ENCODE assay signal across 11 mouse cellular contexts in genomic region chr4:123053179-123053578, GRCm38 (mm10). TPM values are rescaled to one million over a fixed set of nuclear protein-coding genes. Genes with fewer than 3 reads are reported as not detected.
DNase-seq lines count a peak whose midpoint lies in the region; ATAC-seq lines count a peak whose summit lies in the region.
"Had no signal": no experiment of that assay in that cellular context is flagged by ENCODE, and none has a peak within 500 bp of the region (broad histone marks: within the 10 kb centered on the region; RNA-seq: fewer than 3 reads in every experiment).

No protein-coding gene starts in this region.

- H3K27me3 ChIP-seq in hindbrain, embryonic 14.5 days (ENCODE audit: control insufficient read depth, insufficient read depth, low read length) = no peaks in the 10 kb centered on the region
- H3K27me3 ChIP-seq: embryonic facial prominence, embryonic 12.5 days; lung, embryonic 15.5 days; Patski had no signal

- H3K9ac ChIP-seq in hindbrain, embryonic 14.5 days = no peak overlapping the region
- H3K9ac ChIP-seq: embryonic facial prominence, embryonic 12.5 days; lung, embryonic 15.5 days had no signal

- DNase-seq in embryo, embryonic 11 days = peak; percentile 34
- peak; percentile 52 for DNase-seq in hindbrain, embryonic 14.5 days (ENCODE audit: low spot score)
- DNase-seq in left cerebral cortex, postnatal 4 days = peak; percentile 82
- DNase-seq in right cerebral cortex, postnatal 36 days (ENCODE audit: low spot score in 2 of 2) = peak; percentile 58 to 62
- DNase-seq in urinary bladder, postnatal 36 days (ENCODE audit: low spot score in 2 of 2) = no peak
- no peak for DNase-seq in thymus, postnatal 4 days
- no peak for DNase-seq in spleen, adult 12 weeks (ENCODE audit: low spot score)

- WGBS in hindbrain, embryonic 14.5 days = 27% methylated on average over 11 of the region's 11 CpGs

- peak overlapping the region; percentile 48 for H3K27ac ChIP-seq in hindbrain, embryonic 14.5 days
- H3K27ac ChIP-seq: embryonic facial prominence, embryonic 12.5 days; lung, embryonic 15.5 days had no signal

- peaks cover 21% of the 10 kb centered on the region for H3K4me1 ChIP-seq in hindbrain, embryonic 14.5 days (replicated peaks; ENCODE audit: control insufficient read depth, insufficient read depth, low read length)

- intact Hi-C loops in left cerebral cortex, postnatal 4 days (cut with DNase I) = no loop called here

- no peak overlapping the region for H3K4me2 ChIP-seq in hindbrain, embryonic 14.5 days (replicated peaks)
- H3K4me2 ChIP-seq: embryonic facial prominence, embryonic 12.5 days; lung, embryonic 15.5 days had no signal

- no peaks in the 10 kb centered on the region for H3K9me3 ChIP-seq in hindbrain, embryonic 14.5 days (ENCODE audit: control insufficient read depth, low read length)
- H3K9me3 ChIP-seq: embryonic facial prominence, embryonic 12.5 days; lung, embryonic 15.5 days had no signal

- H3K36me3 ChIP-seq in hindbrain, embryonic 14.5 days (replicated peaks; ENCODE audit: control insufficient read depth, insufficient read depth) = peaks cover 91% of the 10 kb centered on the region

- ATAC-seq in hindbrain, embryonic 14.5 days (ENCODE audit: low FRiP score) = no peak; the same call in 1 of the 2 replicates
- ATAC-seq: inflammation-experienced regulatory T-cells, adult 6 months; Patski had no signal

- H3K4me3 ChIP-seq in hindbrain, embryonic 14.5 days (replicated peaks; ENCODE audit: low read length) = no peak overlapping the region
- H3K4me3 ChIP-seq: embryonic facial prominence, embryonic 12.5 days; lung, embryonic 15.5 days had no signal

RNA-seq across cellular contexts. Expression of gene Trit1, which starts 36.8 kb away (rescaled TPM):
- polyA plus RNA-seq in hindbrain, embryonic 14.5 days (2014; fragmentation: Nextera tagmentation; extraction: Ambion mirVana) = 19.8 and 24.6 TPM in 2 replicates
- 10 to 100 TPM; 29.9 to 30.5 TPM for total RNA-seq in left cerebral cortex, postnatal 4 days (2021)

RNA-seq across cellular contexts. Expression of gene Bmp8b, which starts 51.8 kb away (rescaled TPM):
- polyA plus RNA-seq in hindbrain, embryonic 14.5 days (2014; fragmentation: Nextera tagmentation; extraction: Ambion mirVana) = 0.42 and 0.59 TPM in 2 replicates
- under 1 TPM; 0.34 to 0.82 TPM for total RNA-seq in left cerebral cortex, postnatal 4 days (2021)
- polyA plus RNA-seq: inflammation-experienced regulatory T-cells, adult 6 months had no signal

RNA-seq across cellular contexts. Expression of gene Mycl, which starts 57.7 kb away (rescaled TPM):
- 68.7 and 71.9 TPM in 2 replicates for polyA plus RNA-seq in hindbrain, embryonic 14.5 days (2014; fragmentation: Nextera tagmentation; extraction: Ambion mirVana)
- 10 to 100 TPM; 60.5 to 66.1 TPM for total RNA-seq in left cerebral cortex, postnatal 4 days (2021)
- polyA plus RNA-seq: inflammation-experienced regulatory T-cells, adult 6 months had no signal

Comparison
In these comparisons a context has a peak if more than half of its experiments do, and no peak if none do; other contexts are left out.
1. DNase-seq: peak in embryo, embryonic 11 days (single experiment), hindbrain, embryonic 14.5 days (single experiment), left cerebral cortex, postnatal 4 days (single experiment) and right cerebral cortex, postnatal 36 days (2 of 2); none in urinary bladder, postnatal 36 days (0 of 2), thymus, postnatal 4 days (single experiment) and spleen, adult 12 weeks (single experiment).